Mouse (Mus musculus): ENCODE measurements around the gene F3. TPM values are rescaled to one million over a fixed set of nuclear protein-coding genes. Genes with fewer than 3 reads are reported as not detected.
"Not testable (repeated sequence)": the region's sequence is repeated elsewhere in the genome, so short reads cannot be mapped to it uniquely, and the experiment has no call there.

The F3 gene
- polyA plus RNA-seq, 1 experiment from 2014 or later = 7.8 TPM

DNA sequence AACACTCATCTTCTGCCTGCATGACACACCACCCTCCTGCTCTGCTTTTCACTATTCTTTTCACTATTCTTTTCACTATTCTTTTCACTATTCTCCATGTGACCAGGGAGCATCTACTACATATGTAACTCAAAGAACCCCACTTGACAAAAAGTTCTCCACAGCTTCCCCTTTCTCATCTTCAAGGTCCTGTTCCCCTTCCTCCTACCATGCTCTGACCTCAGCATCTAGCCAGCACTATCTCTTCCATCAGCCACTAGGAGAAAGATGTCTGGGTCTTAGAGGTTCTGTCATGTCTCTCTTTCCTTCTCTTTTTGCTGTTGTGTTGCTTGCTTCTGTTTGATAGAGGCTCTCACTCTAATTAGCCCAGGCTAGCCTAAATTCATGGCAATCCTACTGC, 42.7 kb downstream of the F3 start:
- H3K4me1 ChIP-seq (ENCODE audit: control insufficient read depth, insufficient read depth, low read length) = no peaks in the 10 kb centered on the region
- no peak for ATAC-seq (replicated peaks; ENCODE audit: insufficient number of reproducible peaks, low FRiP score, low TSS enrichment)
- no peak overlapping the region for H3K4me3 ChIP-seq (ENCODE audit: low read depth, low read length)
- H3K9me3 ChIP-seq (replicated peaks; ENCODE audit: control insufficient read depth, low read length) = no peaks in the 10 kb centered on the region
- no peak overlapping the region for H3K27ac ChIP-seq (ENCODE audit: low read depth, low read length)
- H3K9ac ChIP-seq (ENCODE audit: low read depth, low read length) = no peak overlapping the region
- H3K27me3 ChIP-seq (ENCODE audit: control insufficient read depth, insufficient read depth, low read length) = no peaks in the 10 kb centered on the region
- no peak overlapping the region for H3K4me2 ChIP-seq
- H3K36me3 ChIP-seq (ENCODE audit: control insufficient read depth, insufficient read depth, low read length) = peaks cover 10% of the 10 kb centered on the region

DNA sequence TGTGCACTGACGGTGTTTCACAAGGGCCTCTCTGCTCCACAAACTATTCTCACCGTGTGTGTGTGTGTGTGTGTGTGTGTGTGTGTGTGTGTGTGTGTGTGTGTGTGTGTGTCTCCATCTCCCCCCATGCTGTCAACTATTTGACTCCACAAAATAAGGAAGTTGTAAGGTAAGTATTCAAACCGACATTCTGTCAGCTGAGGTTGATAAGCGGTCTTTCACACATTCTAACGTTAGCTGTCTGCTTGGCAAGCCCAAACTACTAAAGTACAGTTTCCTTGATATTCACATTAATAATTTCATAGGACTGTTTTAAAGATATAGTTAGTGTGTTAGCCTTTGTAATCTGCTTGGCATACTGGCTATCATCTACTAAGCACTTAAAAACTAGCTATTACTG, 43.5 kb downstream of the F3 start:
- no peak overlapping the region for H3K27ac ChIP-seq (ENCODE audit: low read depth, low read length)
- peaks cover 12% of the 10 kb centered on the region for H3K36me3 ChIP-seq (ENCODE audit: control insufficient read depth, insufficient read depth, low read length)
- no peaks in the 10 kb centered on the region for H3K9me3 ChIP-seq (replicated peaks; ENCODE audit: control insufficient read depth, low read length)
- 77% methylated on average over 5 of the region's 5 CpGs for WGBS (ENCODE audit: insufficient replicate concordance)
- H3K4me3 ChIP-seq (ENCODE audit: low read depth, low read length) = no peak overlapping the region
- no peaks in the 10 kb centered on the region for H3K4me1 ChIP-seq (ENCODE audit: control insufficient read depth, insufficient read depth, low read length)
- H3K9ac ChIP-seq (ENCODE audit: low read depth, low read length) = no peak overlapping the region
- no peaks in the 10 kb centered on the region for H3K27me3 ChIP-seq (ENCODE audit: control insufficient read depth, insufficient read depth, low read length)
- no peak for ATAC-seq (replicated peaks; ENCODE audit: insufficient number of reproducible peaks, low FRiP score, low TSS enrichment)
- H3K4me2 ChIP-seq = no peak overlapping the region

DNA sequence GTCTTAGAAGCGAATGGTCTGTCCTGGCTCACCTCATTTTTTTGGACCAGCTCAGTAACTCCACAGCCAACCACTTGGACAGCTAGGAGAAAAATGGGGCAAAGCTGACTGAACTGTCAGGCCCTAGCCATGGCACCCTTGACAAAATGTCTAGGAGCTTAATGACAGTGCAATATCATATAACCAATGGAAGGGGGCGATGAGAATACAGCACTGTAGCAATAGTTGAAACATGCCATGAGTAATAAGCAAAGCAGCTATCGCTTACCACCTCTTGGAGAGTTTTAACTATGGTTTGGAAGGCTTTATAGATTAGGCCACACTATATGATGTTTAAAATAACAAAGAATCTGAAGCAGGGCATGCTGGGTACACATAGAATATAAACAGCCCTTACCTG, 45.4 kb downstream of the F3 start:
- no peak overlapping the region for H3K27ac ChIP-seq (ENCODE audit: low read depth, low read length)
- peaks cover 12% of the 10 kb centered on the region for H3K36me3 ChIP-seq (ENCODE audit: control insufficient read depth, insufficient read depth, low read length)
- no peaks in the 10 kb centered on the region for H3K4me1 ChIP-seq (ENCODE audit: control insufficient read depth, insufficient read depth, low read length)
- H3K9me3 ChIP-seq (replicated peaks; ENCODE audit: control insufficient read depth, low read length) = no peaks in the 10 kb centered on the region
- no peak overlapping the region for H3K4me3 ChIP-seq (ENCODE audit: low read depth, low read length)
- no peak overlapping the region for H3K4me2 ChIP-seq
- 90% methylated on average over 3 of the region's 3 CpGs for WGBS (ENCODE audit: insufficient replicate concordance)
- H3K9ac ChIP-seq (ENCODE audit: low read depth, low read length) = no peak overlapping the region
- no peak for ATAC-seq (replicated peaks; ENCODE audit: insufficient number of reproducible peaks, low FRiP score, low TSS enrichment)
- H3K27me3 ChIP-seq (ENCODE audit: control insufficient read depth, insufficient read depth, low read length) = no peaks in the 10 kb centered on the region

DNA sequence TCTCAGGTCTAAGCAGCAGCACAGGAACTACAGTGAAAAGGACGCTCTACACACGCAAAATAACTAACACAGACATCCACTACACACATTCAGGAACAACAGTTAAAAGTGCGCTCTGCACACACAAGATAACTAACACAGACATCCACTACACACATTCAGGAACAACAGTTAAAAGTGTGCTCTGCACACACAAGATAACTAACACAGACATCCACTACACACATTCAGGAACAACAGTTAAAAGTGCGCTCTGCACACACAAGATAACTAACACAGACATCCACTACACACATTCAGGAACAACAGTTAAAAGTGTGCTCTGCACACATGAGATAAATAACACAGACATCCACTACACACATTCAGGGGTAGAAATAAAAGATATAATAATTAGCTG, 50.0 kb downstream of the F3 start:
- H3K27me3 ChIP-seq (ENCODE audit: control insufficient read depth, insufficient read depth, low read length); H3K4me1 ChIP-seq (ENCODE audit: control insufficient read depth, insufficient read depth, low read length); H3K4me2 ChIP-seq; H3K9me3 ChIP-seq (replicated peaks; ENCODE audit: control insufficient read depth, low read length); H3K36me3 ChIP-seq (ENCODE audit: control insufficient read depth, insufficient read depth, low read length); ATAC-seq (replicated peaks; ENCODE audit: insufficient number of reproducible peaks, low FRiP score, low TSS enrichment); H3K4me3 ChIP-seq (ENCODE audit: low read depth, low read length); H3K9ac ChIP-seq (ENCODE audit: low read depth, low read length); H3K27ac ChIP-seq (ENCODE audit: low read depth, low read length): not testable (repeated sequence)
- WGBS (ENCODE audit: insufficient replicate concordance) = 89% methylated on average over 4 of the region's 4 CpGs

DNA sequence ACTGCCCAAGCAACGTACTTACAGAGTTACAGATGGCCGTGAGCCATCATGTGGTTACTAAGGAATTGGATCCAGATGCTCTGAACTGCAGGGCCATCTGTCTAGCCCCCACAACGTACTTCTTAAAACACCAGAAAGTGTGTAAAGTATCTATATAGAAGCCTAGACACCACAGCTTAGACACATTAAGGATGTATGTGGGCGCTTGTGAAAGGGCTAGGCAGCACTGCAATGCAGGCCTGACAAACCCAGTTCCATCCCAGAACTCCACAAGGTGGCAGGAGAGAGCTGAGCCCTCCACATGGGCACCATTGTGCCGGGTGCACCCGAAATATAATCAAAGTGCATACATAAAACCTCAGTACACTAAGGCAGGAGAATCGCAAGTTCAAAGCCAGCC, 54.6 kb downstream of the F3 start:
- no peaks in the 10 kb centered on the region for H3K27me3 ChIP-seq (ENCODE audit: control insufficient read depth, insufficient read depth, low read length)
- H3K9me3 ChIP-seq (replicated peaks; ENCODE audit: control insufficient read depth, low read length) = no peaks in the 10 kb centered on the region
- no peak for ATAC-seq (replicated peaks; ENCODE audit: insufficient number of reproducible peaks, low FRiP score, low TSS enrichment)
- no peak overlapping the region for H3K27ac ChIP-seq (ENCODE audit: low read depth, low read length)
- no peaks in the 10 kb centered on the region; the same call in 1 of the 2 replicates for H3K36me3 ChIP-seq (ENCODE audit: control insufficient read depth, insufficient read depth, low read length)
- 59% methylated on average over 7 of the region's 7 CpGs for WGBS (ENCODE audit: insufficient replicate concordance)
- H3K4me3 ChIP-seq (ENCODE audit: low read depth, low read length) = no peak overlapping the region
- H3K4me1 ChIP-seq (ENCODE audit: control insufficient read depth, insufficient read depth, low read length) = no peaks in the 10 kb centered on the region
- no peak overlapping the region for H3K9ac ChIP-seq (ENCODE audit: low read depth, low read length)
- H3K4me2 ChIP-seq = no peak overlapping the region

DNA sequence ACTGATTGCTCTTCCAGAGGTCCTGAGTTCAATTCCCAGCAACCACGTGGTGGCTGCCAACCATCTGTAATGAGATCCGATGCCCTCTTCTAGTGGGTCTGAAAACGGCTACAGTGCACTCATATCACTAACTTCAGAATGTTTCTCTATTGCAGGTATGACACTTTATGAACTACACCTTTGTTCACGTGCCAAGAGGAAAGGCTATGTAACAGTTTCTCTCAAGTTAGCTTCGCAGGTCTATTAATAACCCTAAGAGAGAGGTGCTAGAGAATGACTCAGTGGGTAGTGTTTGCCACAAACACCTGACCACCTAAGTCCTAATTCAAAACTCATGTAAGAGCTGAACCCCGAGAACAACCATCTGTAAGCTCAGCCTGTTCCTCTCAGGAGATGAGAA, 59.7 kb downstream of the F3 start:
- H3K4me2 ChIP-seq = no peak overlapping the region
- no peaks in the 10 kb centered on the region for H3K27me3 ChIP-seq (ENCODE audit: control insufficient read depth, insufficient read depth, low read length)
- H3K36me3 ChIP-seq (ENCODE audit: control insufficient read depth, insufficient read depth, low read length) = no peaks in the 10 kb centered on the region
- H3K4me1 ChIP-seq (ENCODE audit: control insufficient read depth, insufficient read depth, low read length) = no peaks in the 10 kb centered on the region
- ATAC-seq (replicated peaks; ENCODE audit: insufficient number of reproducible peaks, low FRiP score, low TSS enrichment) = no peak
- no peak overlapping the region for H3K27ac ChIP-seq (ENCODE audit: low read depth, low read length)
- 77% methylated on average over 6 of the region's 6 CpGs for WGBS (ENCODE audit: insufficient replicate concordance)
- H3K9me3 ChIP-seq (replicated peaks; ENCODE audit: control insufficient read depth, low read length) = no peaks in the 10 kb centered on the region
- H3K9ac ChIP-seq (ENCODE audit: low read depth, low read length) = no peak overlapping the region
- H3K4me3 ChIP-seq (ENCODE audit: low read depth, low read length) = no peak overlapping the region

Other genes with a start within 250 kb of the F3 start
- gene Slc44a3, start 191.1 kb upstream of the F3 start, polyA plus RNA-seq (2014; fragmentation: Nextera tagmentation; extraction: Ambion mirVana) = 0.83 and 1.1 TPM in 2 replicates
- not detected in 2 replicates for gene 4930432M17Rik, start 52.8 kb upstream of the F3 start, polyA plus RNA-seq (2014; fragmentation: Nextera tagmentation; extraction: Ambion mirVana)
- gene Abcd3, start 91.8 kb downstream of the F3 start, polyA plus RNA-seq (2014; fragmentation: Nextera tagmentation; extraction: Ambion mirVana) = 42.2 and 49.1 TPM in 2 replicates
- gene Arhgap29, start 229.0 kb downstream of the F3 start, polyA plus RNA-seq (2014; fragmentation: Nextera tagmentation; extraction: Ambion mirVana) = 69.1 and 79.9 TPM in 2 replicates

All from heart, embryonic 11.5 days (tissue).